Comparison of ENCODE assay signal across 12 mouse cellular contexts in genomic region chr2:161040743-161041142, GRCm38 (mm10).
A peak's percentile ranks its signal among the peaks of the same experiment; 100 is the strongest.
DNase-seq lines count a peak whose midpoint lies in the region; TF ChIP-seq lines count a peak whose summit lies in the region.
"Had no signal": no experiment of that assay in that cellular context is flagged by ENCODE, and none has a peak within 500 bp of the region (broad histone marks: within the 10 kb centered on the region; RNA-seq: fewer than 3 reads in every experiment).

No protein-coding gene starts in this region.

- no peaks in the 10 kb centered on the region for H3K9me3 ChIP-seq in CH12.LX (replicated peaks; ENCODE audit: low read length)
- H3K9me3 ChIP-seq: embryonic facial prominence, embryonic 10.5 days; hindbrain, embryonic 12.5 days had no signal

- peak; percentile 9 to 33 for DNase-seq in kidney, postnatal 36 days
- DNase-seq in kidney, postnatal 10 days = no peak
- DNase-seq in 416B (ENCODE audit: low read depth) = peak; percentile 37
- DNase-seq in CH12.LX (ENCODE audit: extremely low read depth) = no peak
- DNase-seq in brain, embryonic 14.5 days (ENCODE audit: low read depth) = peak; percentile 35
- DNase-seq in gastrocnemius, adult 18-20 months (ENCODE audit: low spot score) = no peak
- no peak for DNase-seq in embryo, embryonic 10.5 days (ENCODE audit: low spot score)
- DNase-seq: cerebellum, adult 9-11 months; layer of hippocampus, adult 9-11 months had no signal

- H3K4me2 ChIP-seq in CH12.LX (ENCODE audit: insufficient read depth, low read depth, poor library complexity, severe bottlenecking) = no peak overlapping the region
- H3K4me2 ChIP-seq: hindbrain, embryonic 12.5 days had no signal

- in situ Hi-C loops in CH12.LX (cut with MboI; ENCODE audit: low pct_ligation_motif_present, low pct_unique_long_range_greater_than_20kb, low sequenced_read_pairs) = no loop called here

- peaks cover 32 to 67% of the 10 kb centered on the region in 2 experiments for H3K36me3 ChIP-seq in CH12.LX (replicated peaks in 1 of 2; ENCODE audit: control insufficient read depth in 1 of 2, insufficient read depth in 1 of 2, low read length in 1 of 2)

- no peak overlapping the region for H3K27ac ChIP-seq in CH12.LX (ENCODE audit: insufficient read depth, low read depth)
- H3K27ac ChIP-seq: embryonic facial prominence, embryonic 10.5 days; hindbrain, embryonic 12.5 days had no signal

- H3K4me1 ChIP-seq in CH12.LX (ENCODE audit: control insufficient read depth in 1 of 2, insufficient read depth in 2 of 2) = no peaks in the 10 kb centered on the region
- H3K4me1 ChIP-seq: embryonic facial prominence, embryonic 10.5 days; hindbrain, embryonic 12.5 days had no signal

- TF ChIP-seq CTCF in CH12.LX (conservative IDR thresholded peaks at IDR 0.05 in 1 of 2, IDR thresholded peaks at IDR 0.05 in 1 of 2; ENCODE audit: low read depth in 2 of 2, low read length in 2 of 2) = peak in 1 of 2 experiments; percentile 32; a peak in 2 of 4 replicates
- peak; percentile 14; the same call in 1 of the 2 replicates for TF ChIP-seq CTCF in brain, embryonic 14.5 days (IDR thresholded peaks at IDR 0.05; ENCODE audit: borderline replicate concordance, extremely low read depth, insufficient read depth, insufficient read length)

- no peaks in the 10 kb centered on the region for H3K79me2 ChIP-seq in CH12.LX (replicated peaks; ENCODE audit: control insufficient read depth, extremely low read depth, insufficient read depth, poor library complexity, severe bottlenecking)

- dilution Hi-C loops in CH12.LX (cut with MboI; ENCODE audit: extremely low pct_ligation_motif_present, extremely low pct_unique_long_range_greater_than_20kb, low sequenced_read_pairs) = no loop called here

- H3K27me3 ChIP-seq in CH12.LX (replicated peaks) = no peaks in the 10 kb centered on the region
- H3K27me3 ChIP-seq: hindbrain, embryonic 12.5 days had no signal

- TF ChIP-seq POLR2A in CH12.LX (IDR thresholded peaks at IDR 0.05; ENCODE audit: low read depth, low read length) = no peak
- no peak for TF ChIP-seq POLR2A in brain, embryonic 14.5 days (IDR thresholded peaks at IDR 0.05; ENCODE audit: borderline replicate concordance, extremely low read depth, insufficient read depth, insufficient read length, poor library complexity, severe bottlenecking)

- TF ChIP-seq EP300 in CH12.LX (IDR thresholded peaks at IDR 0.05; ENCODE audit: low read length) = no peak

- peak; percentile 14 for TF ChIP-seq RAD21 in CH12.LX (IDR thresholded peaks at IDR 0.05; ENCODE audit: low read depth, low read length)

- no peak overlapping the region for H3K9ac ChIP-seq in CH12.LX (ENCODE audit: insufficient read depth, low read depth)
- H3K9ac ChIP-seq: hindbrain, embryonic 12.5 days had no signal

- H3K4me3 ChIP-seq in CH12.LX (replicated peaks in 1 of 3; ENCODE audit: low read depth in 2 of 3, low read length in 2 of 3, poor library complexity in 1 of 3) = no peak overlapping the region
- H3K4me3 ChIP-seq: embryonic facial prominence, embryonic 10.5 days; hindbrain, embryonic 12.5 days; myocyte had no signal

TF ChIP-seq in CH12.LX, 34 proteins besides CTCF, POLR2A, EP300 and RAD21:
- no peak for TF ChIP-seq MXI1 (IDR thresholded peaks at IDR 0.05; ENCODE audit: low read depth, low read length)
- TF ChIP-seq SMC3 (IDR thresholded peaks at IDR 0.05; ENCODE audit: low read depth, low read length) = peak; percentile 31
TF ChIP-seq in CH12.LX: peak in this region for 1.

Comparison
In these comparisons a context has a peak if more than half of its experiments do, and no peak if none do; other contexts are left out.
1. DNase-seq: peak in kidney, postnatal 36 days (2 of 2), 416B (single experiment) and brain, embryonic 14.5 days (single experiment); none in kidney, postnatal 10 days (single experiment), CH12.LX (single experiment), gastrocnemius, adult 18-20 months (single experiment) and embryo, embryonic 10.5 days (single experiment).